In the genomic region with DNA sequence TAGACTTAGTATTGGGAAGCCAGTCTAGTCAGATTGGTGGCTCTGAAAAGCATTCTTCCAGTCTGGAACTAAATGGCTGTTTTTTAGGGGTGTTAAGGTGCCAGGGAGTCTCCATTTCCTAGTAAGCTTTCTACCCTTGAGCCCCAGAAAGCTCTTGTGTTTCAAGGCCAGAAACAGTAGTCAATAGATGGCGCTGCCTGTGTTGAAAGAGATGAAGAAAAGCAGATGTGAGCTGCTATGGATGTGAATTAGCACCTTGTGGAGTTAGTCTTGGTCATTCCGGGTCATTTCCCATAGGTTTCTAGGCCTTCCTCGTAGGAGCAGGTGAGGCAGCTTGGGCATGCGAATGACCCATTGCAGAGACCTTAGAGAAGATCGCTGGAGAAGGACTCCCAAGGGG, we compare ENCODE assay signal across 14 mouse cellular contexts. TPM values are rescaled to one million over a fixed set of nuclear protein-coding genes. Genes with fewer than 3 reads are reported as not detected.
DNase-seq lines count a peak whose midpoint lies in the region; ATAC-seq lines count a peak whose summit lies in the region.
"Had no signal": no experiment of that assay in that cellular context is flagged by ENCODE, and none has a peak within 500 bp of the region (broad histone marks: within the 10 kb centered on the region; RNA-seq: fewer than 3 reads in every experiment).

No protein-coding gene starts in this region.

- 0 out of 2 replicates have a peak, but pooled peaks cover 9% of the 10 kb centered on the region for H3K4me1 ChIP-seq in liver, embryonic 11.5 days (replicated peaks; ENCODE audit: control insufficient read depth, insufficient read depth, low read length)
- peaks cover 22% of the 10 kb centered on the region for H3K4me1 ChIP-seq in liver, embryonic 16.5 days (ENCODE audit: control insufficient read depth, low read depth, low read length)

- no peaks in the 10 kb centered on the region for H3K27me3 ChIP-seq in liver, embryonic 11.5 days (replicated peaks; ENCODE audit: control insufficient read depth, insufficient read depth, low read length)
- no peaks in the 10 kb centered on the region for H3K27me3 ChIP-seq in liver, embryonic 16.5 days (ENCODE audit: control insufficient read depth, insufficient read depth, low read depth, low read length)
- H3K27me3 ChIP-seq: embryonic facial prominence, embryonic 12.5 days had no signal

- peak overlapping the region; percentile 79 for H3K4me2 ChIP-seq in liver, embryonic 11.5 days
- 0 out of 2 replicates have a peak overlapping the region, but pooled peaks have one; percentile 89 for H3K4me2 ChIP-seq in liver, embryonic 16.5 days (ENCODE audit: low read depth, low read length)

- 74% methylated on average over 5 of the region's 5 CpGs for WGBS in liver, embryonic 11.5 days
- WGBS in liver, embryonic 16.5 days (ENCODE audit: insufficient replicate concordance) = 74% methylated on average over 5 of the region's 5 CpGs

- no peak for ATAC-seq in CD4-positive, CD25-positive, alpha-beta regulatory T cell, adult 4 months
- no peak for ATAC-seq in liver, embryonic 11.5 days (replicated peaks; ENCODE audit: low FRiP score)
- no peak for ATAC-seq in liver, embryonic 16.5 days (ENCODE audit: low read depth)

- H3K27ac ChIP-seq in liver, embryonic 11.5 days (ENCODE audit: low read depth, low read length) = no peak overlapping the region
- no peak overlapping the region for H3K27ac ChIP-seq in liver, embryonic 16.5 days (ENCODE audit: low read length)
- H3K27ac ChIP-seq: embryonic facial prominence, embryonic 12.5 days had no signal

- peak; percentile 37 for DNase-seq in CD4-positive, CD25-positive, alpha-beta regulatory T cell, adult 2 months (ENCODE audit: low read depth, low spot score)
- no peak for DNase-seq in liver, embryonic 11.5 days (ENCODE audit: low spot score)
- DNase-seq in liver = no peak
- DNase-seq in embryo, embryonic 11 days = peak; percentile 45
- no peak for DNase-seq in ovary, adult 18-20 months (ENCODE audit: low spot score)
- DNase-seq in kidney, postnatal 36 days = no peak
- DNase-seq: adrenal gland, postnatal 25 days; heart, postnatal 36 days; layer of hippocampus, adult 9-11 months; right cerebral cortex, adult 18-20 months; thymus, postnatal 36 days had no signal

- no peaks in the 10 kb centered on the region for H3K9me3 ChIP-seq in liver, embryonic 11.5 days (ENCODE audit: control insufficient read depth, low read length)
- H3K9me3 ChIP-seq in liver, embryonic 16.5 days (replicated peaks; ENCODE audit: control insufficient read depth, low read length) = no peaks in the 10 kb centered on the region
- H3K9me3 ChIP-seq: embryonic facial prominence, embryonic 12.5 days had no signal

- no peak overlapping the region for H3K4me3 ChIP-seq in liver, embryonic 11.5 days (ENCODE audit: low read depth, low read length)
- no peak overlapping the region for H3K4me3 ChIP-seq in liver, embryonic 16.5 days (ENCODE audit: low read depth, low read length)

- peaks cover 16% of the 10 kb centered on the region; the same call in 1 of the 2 replicates for H3K36me3 ChIP-seq in liver, embryonic 11.5 days (ENCODE audit: control insufficient read depth, insufficient read depth, low read length)
- H3K36me3 ChIP-seq in liver, embryonic 16.5 days (ENCODE audit: control insufficient read depth, insufficient read depth) = peaks cover 11% of the 10 kb centered on the region; the same call in 1 of the 2 replicates

- no peak overlapping the region for H3K9ac ChIP-seq in liver, embryonic 11.5 days (ENCODE audit: low read depth, low read length)
- H3K9ac ChIP-seq in liver, embryonic 16.5 days (ENCODE audit: low read depth, low read length) = no peak overlapping the region
- H3K9ac ChIP-seq: embryonic facial prominence, embryonic 12.5 days had no signal

RNA-seq across cellular contexts. Expression of a gene that starts 1.9 kb away (rescaled TPM):
- 10 to 100 TPM; 11.4 to 24.8 TPM for polyA plus RNA-seq in CD4-positive, CD25-positive, alpha-beta regulatory T cell, adult 4 months (2017; shearing (Covaris generic))
- polyA plus RNA-seq in liver, embryonic 11.5 days (2014; fragmentation: Nextera tagmentation; extraction: Ambion mirVana) = 23.9 and 24.1 TPM in 2 replicates
- 5.8 and 6.3 TPM in 2 replicates for polyA plus RNA-seq in liver, embryonic 16.5 days (2015; fragmentation: Nextera tagmentation; extraction: Ambion mirVana)

RNA-seq across cellular contexts. Expression of a gene that starts 13.9 kb away (rescaled TPM):
- 10 to 100 TPM; 28.7 to 49.1 TPM for polyA plus RNA-seq in CD4-positive, CD25-positive, alpha-beta regulatory T cell, adult 4 months (2017; shearing (Covaris generic))
- 31.5 and 33.3 TPM in 2 replicates for polyA plus RNA-seq in liver, embryonic 11.5 days (2014; fragmentation: Nextera tagmentation; extraction: Ambion mirVana)
- 14.0 and 14.8 TPM in 2 replicates for polyA plus RNA-seq in liver, embryonic 16.5 days (2015; fragmentation: Nextera tagmentation; extraction: Ambion mirVana)

RNA-seq across cellular contexts. Expression of a gene that starts 23.9 kb away (rescaled TPM):
- 100 to 1,000 TPM; 218 to 226 TPM for polyA plus RNA-seq in CD4-positive, CD25-positive, alpha-beta regulatory T cell, adult 4 months (2017; shearing (Covaris generic))
- 352 TPM in 2 replicates for polyA plus RNA-seq in liver, embryonic 11.5 days (2014; fragmentation: Nextera tagmentation; extraction: Ambion mirVana)
- polyA plus RNA-seq in liver, embryonic 16.5 days (2015; fragmentation: Nextera tagmentation; extraction: Ambion mirVana) = 193 and 201 TPM in 2 replicates

RNA-seq across cellular contexts. Expression of a gene that starts 48.3 kb away (rescaled TPM):
- polyA plus RNA-seq in CD4-positive, CD25-positive, alpha-beta regulatory T cell, adult 4 months (2017; shearing (Covaris generic)) = 100 to 1,000 TPM; 149 to 151 TPM
- polyA plus RNA-seq in liver, embryonic 11.5 days (2014; fragmentation: Nextera tagmentation; extraction: Ambion mirVana) = 12.5 and 15.3 TPM in 2 replicates
- 8.0 and 9.1 TPM in 2 replicates for polyA plus RNA-seq in liver, embryonic 16.5 days (2015; fragmentation: Nextera tagmentation; extraction: Ambion mirVana)

Comparison
In these comparisons a context has a peak if more than half of its experiments do, and no peak if none do; other contexts are left out.
1. DNase-seq: peak in CD4-positive, CD25-positive, alpha-beta regulatory T cell, adult 2 months (single experiment) and embryo, embryonic 11 days (single experiment); none in liver, embryonic 11.5 days (single experiment), liver (single experiment), ovary, adult 18-20 months (single experiment) and kidney, postnatal 36 days (0 of 2).